Mouse (Mus musculus): Measurements from ENCODE around the gene Tmem150c.

Gene Tmem150c

DNA sequence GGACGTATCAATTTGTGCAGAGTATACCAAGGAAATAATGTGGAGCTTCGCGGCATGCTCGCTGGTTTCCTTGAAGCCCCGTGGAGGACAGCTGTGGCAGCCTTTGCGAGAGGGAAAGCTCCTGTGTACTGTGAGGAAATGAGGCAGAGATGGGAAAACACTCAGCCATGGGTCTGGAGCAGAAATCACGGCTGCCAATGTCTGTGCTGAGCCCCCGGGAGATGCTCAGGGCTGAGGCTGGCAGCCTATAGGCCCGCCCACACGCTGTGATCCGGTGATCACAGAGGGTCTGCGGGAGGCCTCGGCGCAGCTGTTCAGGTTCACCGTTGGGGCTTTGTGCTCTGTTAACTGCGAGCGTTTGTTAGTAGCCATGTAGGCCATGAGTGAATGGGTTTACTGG, 68.0 kb downstream of the Tmem150c start:
- peak; percentile 36 to 44 for DNase-seq

DNA sequence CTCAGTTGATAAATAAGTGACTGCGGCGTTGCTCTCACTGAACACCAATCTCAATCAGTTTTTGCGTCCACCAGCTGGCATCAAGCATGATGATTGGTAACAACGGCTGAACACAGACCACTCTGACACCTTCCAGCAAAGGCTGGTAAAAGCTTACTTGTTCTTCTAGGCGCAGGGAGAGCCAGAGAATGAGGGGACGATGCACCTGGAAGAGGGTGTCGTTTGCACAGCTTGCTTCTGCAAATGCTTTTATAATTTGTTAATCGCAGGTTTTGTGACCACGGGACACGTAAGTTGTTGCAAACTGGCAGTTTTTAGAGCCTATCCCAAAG, 68.4 kb downstream of the Tmem150c start:
- no peak for DNase-seq

DNA sequence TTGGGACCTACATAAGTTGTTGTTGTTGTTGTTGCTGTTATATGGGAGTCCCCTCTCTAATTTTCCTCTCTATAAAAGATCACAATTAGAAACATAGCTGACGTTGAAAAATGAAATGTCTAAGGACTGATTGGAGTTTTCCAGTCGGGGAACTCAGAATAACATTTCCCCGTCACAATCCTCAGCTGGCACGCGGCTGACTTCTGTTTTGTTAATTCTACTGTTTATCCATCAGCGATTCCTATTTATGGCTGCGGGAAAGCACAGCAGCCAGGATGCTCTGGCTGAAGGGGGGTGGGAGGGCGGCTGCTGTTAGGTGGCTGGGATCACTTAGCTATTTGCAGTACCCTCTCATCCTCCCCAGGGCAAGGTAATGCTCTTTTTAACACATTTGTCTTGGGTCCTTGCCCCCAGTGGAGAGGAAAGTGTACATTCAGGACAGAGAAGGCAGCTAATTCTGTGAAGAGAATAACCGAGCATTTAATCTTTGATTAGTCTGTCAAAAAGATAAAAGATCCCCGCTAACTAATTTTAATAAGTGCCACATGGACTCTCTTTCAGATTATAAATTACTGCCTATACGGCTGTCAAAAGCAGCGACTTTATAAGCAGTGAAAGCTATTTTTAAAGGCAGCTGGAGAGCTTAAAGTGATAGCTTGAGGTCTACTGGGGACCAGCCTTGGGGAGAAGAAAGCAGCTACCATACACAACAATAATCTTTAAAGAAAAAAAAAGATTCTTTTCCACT, 68.9 kb downstream of the Tmem150c start:
- no peak for DNase-seq

DNA sequence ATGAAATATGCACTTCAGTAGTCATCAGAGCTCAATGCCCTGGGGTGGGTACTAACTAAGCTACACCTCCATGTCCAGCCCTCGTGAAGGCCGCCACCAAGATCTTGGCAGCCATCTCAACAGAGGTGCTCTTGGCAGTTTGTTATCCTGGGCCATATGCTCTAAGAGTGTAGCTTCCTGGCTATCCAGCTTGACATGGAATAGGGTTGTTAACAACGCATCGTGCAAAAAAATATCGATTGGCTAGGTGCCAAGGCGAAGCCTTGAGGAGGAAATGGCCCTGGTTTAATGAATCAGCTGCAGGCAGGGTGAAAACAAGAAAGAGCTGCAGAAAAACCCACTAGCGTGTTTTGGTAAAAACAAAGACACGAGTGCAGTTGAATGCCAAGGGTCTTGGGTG, 74.5 kb downstream of the Tmem150c start:
- no peak for DNase-seq

DNA sequence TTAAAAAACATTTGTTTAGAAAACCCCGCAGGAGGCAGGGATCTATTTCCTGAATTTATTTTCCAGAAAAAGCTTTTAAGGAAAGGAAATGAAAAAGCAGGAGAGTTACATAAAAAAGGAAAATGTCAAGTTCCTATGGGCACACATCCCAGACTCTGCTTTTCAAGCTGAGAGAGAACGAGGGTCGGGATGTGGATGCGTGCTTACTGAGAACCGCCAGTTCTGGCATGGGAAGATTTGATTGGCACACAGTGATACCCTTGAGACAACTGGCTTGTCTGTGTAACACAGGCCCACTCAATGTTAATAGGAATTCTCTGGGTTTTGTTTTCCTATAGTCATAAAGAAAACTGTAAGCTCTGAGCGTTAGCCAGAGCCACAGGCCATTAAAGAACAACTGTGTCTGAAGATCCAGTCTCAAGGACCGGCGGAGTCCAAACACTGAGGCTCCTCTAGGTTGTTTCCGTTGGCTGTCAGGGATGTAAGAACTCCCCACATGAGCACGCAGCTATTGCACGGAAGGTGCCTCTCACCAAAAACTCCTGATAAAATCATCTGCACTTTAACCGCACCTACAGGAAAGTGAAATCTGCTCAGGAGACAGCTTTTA, 75.5 kb downstream of the Tmem150c start:
- no peak for DNase-seq

DNA sequence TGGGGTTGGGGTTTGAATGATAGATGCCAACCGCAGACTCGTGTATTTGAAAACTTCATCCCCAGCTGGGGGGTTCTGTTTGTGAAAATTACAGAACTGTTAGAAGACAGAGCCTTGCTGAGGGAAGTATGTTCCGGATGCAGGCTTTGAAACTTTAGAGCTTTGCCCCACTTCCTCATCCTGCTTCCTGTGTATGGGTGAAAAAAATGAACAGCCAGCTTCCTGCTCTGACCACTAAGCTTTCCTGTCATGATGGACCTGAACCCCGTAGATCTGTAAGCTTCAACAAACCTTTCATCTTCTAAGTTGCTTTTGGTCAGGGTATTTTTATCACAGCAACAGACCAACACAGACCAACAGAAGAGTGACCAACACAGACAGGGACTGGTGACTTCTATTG, 77.6 kb downstream of the Tmem150c start:
- DNase-seq = no peak

DNA sequence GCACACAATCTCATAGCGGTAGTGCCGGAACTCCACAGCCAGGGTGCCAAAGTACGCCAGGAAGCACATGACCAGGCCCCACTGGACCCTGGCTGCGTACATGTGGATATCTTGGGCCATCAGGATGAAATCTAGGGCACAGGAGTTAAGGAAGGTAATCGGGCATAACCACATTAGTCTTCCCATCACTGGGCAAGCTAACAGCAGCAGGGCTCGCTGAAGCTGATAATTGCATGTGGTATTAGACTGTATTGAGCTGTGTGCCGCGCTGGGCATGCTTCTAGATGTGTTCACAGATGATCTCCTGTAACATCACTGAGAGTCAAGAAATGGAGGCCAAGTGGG, 79.7 kb downstream of the Tmem150c start:
- DNase-seq = no peak

DNA sequence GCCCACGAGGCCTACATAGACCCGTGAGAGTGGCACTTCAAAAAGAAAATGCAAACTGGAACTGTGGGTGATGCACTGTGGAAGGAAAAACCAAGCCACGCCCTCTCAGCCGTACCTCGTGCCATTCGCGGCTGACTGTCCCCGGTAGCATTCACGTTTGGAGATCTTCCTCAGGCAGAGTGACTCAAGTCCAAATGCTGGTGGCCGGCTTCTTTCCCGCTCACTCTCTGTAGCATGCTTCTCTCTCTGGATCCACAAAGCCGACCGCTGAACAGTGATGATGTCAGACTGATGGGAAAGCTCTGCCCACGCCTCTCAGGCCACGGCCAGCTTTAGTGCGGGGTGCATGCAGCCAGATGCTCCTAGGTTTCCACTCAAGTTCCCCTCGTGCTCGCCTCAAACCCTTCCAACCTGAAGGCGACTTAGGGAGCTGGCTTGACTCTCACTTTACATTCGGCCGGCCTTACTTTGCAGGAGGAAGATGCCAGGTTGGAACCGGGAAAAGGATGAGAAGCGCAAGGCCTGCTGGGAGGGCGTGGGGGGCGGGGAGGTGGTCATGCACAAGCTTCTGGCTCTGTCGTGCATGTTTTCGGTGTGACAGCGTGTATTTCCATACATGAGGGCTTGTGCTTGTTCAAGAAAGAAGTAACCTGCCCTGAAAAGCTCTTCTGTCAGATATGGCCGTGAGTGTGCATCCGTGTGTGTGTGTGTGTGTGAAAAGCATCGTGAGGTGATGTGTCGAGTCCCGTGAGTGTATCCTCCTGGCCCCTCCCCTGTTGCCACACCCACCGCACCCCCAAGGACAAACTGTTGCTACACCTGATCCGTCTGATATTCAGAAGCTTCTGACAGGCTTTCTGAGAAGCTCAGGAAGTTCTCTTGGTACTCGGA, 80.3 kb downstream of the Tmem150c start:
- peak; percentile 32 to 45 for DNase-seq

DNA sequence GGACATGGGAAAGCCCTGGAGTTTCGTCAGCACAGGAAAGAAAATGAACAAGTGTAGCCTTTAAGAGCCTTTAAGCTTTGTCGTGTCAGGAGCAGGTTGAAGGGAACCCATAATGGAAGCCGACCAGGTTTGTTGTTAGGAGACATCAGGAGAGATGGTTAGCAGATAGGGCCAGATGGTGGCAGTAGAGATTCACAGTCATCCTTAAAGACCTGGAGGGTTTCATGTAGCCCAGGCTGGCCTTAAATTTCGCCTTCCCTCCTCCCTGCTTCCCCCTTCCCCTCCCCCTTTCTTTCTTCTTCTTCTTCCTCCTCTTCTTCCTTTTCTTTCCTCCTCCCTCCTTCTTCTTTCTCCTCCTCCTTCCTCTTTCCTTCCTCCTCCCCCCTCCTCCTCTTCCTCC, 85.0 kb downstream of the Tmem150c start:
- DNase-seq = peak; percentile 52 to 57

DNA sequence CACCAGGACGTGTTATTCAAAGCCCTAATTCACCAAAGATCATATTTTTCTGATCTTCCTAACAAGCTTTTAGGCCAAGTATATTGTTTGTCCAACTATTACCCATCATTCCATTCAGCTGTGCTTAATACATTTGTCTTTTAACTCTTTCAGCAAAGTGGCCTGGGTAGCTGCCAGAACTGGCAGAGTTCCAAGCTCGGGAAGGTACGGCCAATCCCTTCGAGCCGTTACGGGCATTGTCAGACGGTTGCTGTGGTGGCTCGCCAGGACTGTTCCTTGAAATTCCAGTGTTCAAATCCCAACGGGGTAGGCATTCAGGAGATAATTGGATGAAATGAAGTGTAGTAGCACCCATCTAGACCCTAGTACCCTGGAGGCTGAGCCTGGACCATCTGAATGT, 87.1 kb downstream of the Tmem150c start:
- DNase-seq = no peak

DNA sequence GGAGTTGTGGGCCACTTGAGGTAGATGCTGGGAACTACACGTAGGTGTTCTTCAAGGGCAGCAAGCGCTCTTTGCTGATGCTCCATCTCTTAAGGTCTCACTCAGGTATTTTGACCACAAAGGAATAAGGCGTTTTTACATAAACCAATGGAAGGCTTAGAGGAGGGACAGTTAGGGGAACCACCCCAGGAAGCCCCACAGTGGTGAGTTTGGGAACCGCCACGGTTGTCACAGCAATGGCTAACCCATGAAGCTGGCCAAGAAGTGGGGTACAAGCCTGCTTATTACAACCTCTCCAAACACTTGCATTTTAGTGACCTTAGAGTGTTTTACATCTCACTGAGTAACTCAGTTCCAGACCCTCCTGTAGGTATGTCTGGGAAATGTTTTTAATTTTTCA, 88.1 kb downstream of the Tmem150c start:
- DNase-seq = no peak

DNA sequence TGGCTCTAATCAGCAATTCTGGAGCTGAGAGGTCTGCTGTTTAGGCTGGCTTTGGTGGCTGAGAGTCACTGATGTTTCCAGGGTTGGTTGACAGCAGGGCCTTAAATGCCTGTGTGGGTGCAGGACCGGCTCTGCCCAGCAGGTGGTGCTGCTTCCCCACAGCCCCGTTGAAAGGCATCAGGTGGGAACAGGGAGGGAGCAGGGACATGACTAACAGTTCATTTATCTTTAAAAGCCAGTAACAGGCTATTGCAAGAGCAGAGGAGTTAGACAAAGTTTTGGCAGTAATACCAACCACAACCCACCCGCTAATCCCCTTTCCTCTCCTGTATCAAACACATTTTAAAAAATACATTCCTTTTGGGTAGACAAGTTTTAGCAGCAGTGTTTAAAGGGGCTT, 89.4 kb downstream of the Tmem150c start:
- DNase-seq = peak; percentile 80 to 91

DNA sequence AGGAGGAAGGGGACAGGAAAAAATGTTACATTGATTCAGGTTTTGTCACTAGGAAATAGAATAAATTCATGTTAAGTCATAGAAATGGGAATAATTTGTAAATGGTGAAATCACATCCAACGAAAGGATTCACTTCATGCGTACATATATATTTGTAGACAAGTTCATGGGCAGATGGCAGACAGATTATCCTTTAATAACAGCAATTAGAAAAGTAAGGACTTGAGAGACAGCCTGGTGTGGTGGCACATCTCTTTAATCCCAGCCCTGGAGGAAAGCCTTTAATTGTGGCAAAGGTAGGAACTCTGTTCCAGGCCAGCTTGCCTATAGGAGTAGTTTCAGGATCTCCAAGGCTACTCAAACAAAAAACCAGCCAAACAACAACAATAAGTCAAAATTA, 90.1 kb downstream of the Tmem150c start:
- DNase-seq = no peak

DNA sequence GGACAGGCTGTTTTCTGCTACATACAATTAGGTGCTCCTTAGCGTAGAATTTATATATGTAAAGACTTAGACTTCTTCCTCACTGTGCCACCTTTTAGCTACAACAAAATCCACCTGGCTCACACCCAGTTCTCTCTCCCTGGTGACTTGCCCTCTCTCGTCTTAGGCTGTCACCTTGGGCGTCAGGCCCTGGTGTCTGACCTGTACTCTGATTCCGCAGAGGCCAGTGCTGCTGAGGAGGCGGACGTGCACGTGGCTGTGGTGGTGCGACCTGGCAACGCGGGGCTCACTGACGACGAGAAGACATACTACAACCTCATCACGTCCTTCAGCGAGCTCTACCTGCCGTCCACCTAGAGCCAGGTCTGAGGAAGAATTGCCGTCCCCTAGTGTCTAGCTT, 92.0 kb downstream of the Tmem150c start:
- DNase-seq = no peak

DNA sequence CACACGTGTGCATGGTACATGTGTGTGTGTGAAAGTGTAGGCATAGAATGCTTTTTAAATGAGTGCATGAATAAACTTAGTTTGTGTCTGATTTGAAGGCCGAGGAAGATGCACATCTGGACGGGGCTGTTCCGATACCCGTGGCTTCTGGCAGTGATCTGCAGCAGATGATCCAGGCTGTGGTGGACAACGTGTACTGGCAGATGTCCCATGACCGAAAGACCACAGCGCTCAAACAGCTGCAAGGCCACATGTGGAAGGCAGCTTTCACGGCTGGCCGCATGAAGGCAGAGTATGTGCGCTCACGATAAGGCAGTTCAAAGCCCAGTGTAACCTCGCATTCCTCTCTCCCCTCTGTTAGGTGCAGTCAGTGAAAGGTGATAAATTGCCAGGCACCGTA, 98.7 kb downstream of the Tmem150c start:
- no peak for DNase-seq

DNA sequence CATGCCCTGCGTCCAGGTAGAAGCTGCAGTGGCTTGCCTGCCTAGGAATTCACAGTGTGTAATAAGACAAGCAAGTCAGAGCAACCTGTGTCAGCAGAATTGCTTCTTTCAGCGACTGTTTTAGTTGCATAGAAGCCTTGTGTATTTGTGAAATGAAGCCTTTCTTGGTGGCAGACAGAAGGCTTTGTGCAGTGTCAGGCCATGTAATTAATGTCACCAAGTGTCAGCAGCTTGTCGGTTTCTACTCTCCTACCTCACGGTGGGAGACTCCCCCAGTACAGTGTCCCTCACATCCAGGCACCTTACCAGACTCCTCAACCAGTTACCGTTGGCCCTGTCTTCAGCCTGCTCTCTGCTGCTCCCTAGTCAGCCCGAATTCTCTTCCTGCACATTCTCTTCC, 100.3 kb downstream of the Tmem150c start:
- no peak for DNase-seq

DNA sequence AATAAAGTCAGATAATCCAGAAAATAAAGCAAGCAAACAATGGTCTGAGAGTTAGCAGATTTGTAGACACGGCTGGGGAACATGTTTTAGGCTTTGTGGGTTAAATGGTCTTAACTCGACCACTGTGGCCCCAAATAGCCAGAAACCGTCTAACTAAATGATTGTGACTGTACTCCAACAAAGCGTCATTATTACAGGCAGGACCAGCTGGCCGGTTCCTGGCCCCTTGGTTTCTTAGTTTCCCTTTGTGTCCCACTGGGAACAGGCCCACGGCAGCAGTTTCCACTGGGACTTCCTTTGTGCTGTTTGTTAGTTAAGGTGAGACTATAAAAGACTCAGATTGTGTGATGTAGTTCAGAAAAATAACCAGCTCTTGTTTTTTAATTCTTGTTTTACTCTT, 100.9 kb downstream of the Tmem150c start:
- no peak for DNase-seq

DNA sequence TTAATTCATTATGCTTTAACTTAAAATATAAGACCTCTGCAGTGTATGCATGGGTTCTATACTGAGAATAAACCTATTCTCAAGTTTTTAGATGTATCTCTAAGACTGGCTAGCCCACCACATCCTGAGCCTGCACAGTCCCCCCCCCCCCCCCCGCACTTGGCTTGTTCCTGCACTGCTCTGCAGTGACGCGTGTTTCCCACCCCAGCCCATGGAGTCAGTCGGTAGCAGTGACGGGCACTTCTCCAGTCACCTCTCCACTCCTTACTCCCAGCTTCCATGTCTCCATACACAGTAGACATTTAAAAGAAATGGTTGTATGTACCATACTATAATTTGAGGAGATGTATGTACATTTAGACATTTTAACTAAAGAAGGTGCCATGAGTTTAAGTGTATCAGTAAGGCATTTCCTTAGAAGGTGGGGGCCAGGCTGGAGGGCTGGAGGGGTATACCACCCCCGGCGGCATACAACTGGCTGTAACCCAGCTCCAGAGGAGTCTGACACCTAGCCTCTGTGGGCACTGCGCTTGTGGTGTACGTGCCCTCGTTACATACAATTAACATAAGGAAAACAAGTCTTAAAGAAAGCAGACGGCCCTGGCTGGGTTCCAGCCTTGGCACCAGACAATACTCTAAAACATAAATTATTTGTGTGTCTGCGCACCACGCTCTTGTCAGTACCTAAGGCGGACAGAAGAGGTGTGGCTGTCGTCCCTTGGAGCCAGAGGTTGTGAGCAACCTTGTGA, 102.0 kb downstream of the Tmem150c start:
- no peak for DNase-seq

DNA sequence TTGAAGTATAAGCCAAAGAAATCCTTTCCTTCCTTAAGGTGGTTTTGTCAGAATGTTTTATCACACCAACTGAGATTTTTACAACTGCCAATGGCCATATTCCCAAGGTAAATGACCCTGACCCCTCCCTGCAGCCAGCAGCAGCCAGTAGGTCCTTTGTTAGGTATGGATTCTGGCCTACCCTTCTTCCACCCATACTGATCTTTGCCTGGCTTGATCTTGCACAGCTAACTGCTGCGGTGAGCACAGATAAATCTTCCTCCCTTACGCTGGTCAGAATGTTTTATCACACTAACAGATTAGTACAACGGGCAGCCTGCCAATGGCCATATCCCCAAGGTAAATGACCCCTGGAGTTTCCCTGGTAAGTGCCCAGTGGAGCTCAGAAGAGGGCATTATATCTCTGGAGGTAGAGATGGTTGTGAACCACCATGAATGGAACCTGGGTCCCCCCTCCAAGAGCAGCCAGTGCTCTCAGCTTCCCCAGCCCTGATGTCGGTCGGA, 103.7 kb downstream of the Tmem150c start:
- no peak for DNase-seq

DNA sequence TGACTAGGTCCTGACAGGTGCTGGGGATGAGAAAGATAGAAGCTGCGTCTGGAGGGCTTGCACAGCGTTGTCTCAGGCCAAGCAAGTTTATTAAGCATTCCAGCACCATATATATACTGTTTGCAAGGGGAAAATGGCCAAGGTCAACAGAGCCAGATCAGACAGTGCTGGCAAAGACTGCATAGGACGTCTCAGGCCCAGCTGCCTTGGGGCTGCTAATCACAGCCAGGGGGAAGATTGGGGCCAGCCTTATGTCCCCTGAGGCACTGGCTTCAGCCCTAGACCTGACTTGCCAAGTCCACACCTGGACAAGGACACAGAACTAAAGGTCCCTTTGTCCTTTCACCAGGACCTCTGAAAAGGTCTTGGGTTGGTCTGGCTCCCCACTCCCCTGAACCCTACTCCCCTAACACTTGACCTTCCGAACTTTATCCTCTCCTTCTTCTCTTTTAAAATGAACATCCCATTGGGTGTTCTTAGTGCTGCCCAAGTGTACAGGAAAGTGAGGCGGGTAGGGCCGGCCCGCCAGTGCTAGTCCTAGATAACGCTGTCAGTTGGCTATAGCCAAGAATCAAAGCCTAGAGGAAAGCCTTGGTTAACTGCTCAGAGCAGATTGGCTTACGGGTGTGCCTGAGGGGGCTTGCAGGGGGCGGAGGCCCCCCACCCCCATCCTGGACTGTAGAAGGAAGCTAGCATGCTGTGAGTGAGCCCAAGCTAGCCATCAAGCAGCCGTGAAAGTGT, 104.6 kb downstream of the Tmem150c start:
- DNase-seq = no peak

DNA sequence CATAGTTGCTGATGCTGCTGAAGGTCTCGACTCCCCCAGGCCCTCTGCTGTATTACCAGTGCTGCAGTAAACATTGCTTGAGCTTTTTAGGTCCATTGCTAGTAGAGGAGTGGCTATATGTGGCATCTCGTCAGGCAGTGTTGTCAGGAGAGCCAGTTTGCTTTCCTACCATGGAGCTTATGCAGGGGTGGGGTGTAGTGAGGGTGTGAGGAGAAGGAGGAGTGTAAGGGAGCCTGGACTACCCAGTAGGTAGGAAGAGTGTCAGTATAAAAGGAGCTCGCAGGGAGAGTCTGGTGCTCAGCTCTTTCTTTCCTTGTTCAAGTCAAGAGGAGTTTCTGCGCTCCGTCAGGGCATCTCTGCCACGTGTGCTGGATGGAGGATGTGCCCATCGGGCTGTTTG, 106.9 kb downstream of the Tmem150c start:
- no peak for DNase-seq

DNA sequence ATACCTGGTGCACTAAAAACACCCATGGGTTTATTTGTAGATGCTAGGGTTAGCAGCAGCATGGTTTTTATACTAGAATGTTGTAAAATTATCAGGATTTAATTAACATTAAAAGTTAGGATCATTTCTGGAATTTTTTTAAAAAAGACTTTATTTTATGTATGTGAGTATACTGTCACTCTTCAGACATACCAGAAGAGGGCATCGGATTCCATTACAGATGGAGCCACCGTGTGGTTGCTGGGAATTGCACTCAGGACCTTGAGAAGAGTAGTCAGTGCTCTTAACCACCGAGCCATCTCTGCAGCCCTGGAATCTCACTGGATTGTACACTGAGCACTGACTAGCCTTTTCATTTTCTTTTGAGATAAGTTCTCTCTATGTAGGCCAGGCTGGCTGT, 109.7 kb downstream of the Tmem150c start:
- no peak for DNase-seq

Measured in cerebellum, adult 18-20 months (tissue).